Mouse (Mus musculus) intestine, embryonic 16.5 days (tissue): ENCODE measurements around the gene Jund. TPM values are rescaled to one million over a fixed set of nuclear protein-coding genes. Genes with fewer than 3 reads are reported as not detected.

ENCODE experiments used
- ATAC-seq: fragments of 200-750 bp; cut with Nextera tagmentation; 2 replicates; pipeline ENCODE4 v1.8.0; 2017; ENCODE audit warnings: moderate TSS enrichment, moderate library complexity
- H3K27ac ChIP-seq: fragments of 300-500 bp; sonication (generic); 2 replicates; pipeline ENCODE4 v1.5.1; 2014; ENCODE audit warnings: mild to moderate bottlenecking, low read length
- H3K27me3 ChIP-seq: fragments of 300-500 bp; sonication (generic); replicated peaks from 2 replicates; pipeline ENCODE4 v1.6.1; 2014; ENCODE audit warnings: low read length, control low read depth, mixed read lengths; ENCODE audit not compliant: control insufficient read depth, insufficient read depth
- H3K36me3 ChIP-seq: fragments of 300-500 bp; sonication (generic); 2 replicates; pipeline ENCODE4 v1.6.1; 2014; ENCODE audit warnings: low read length, control low read depth; ENCODE audit not compliant: control insufficient read depth, insufficient read depth
- H3K4me1 ChIP-seq: fragments of 300-500 bp; sonication (generic); 2 replicates; pipeline ENCODE4 v1.6.1; 2014; ENCODE audit warnings: low read length, control low read depth, mixed read lengths; ENCODE audit not compliant: control insufficient read depth, insufficient read depth
- H3K4me2 ChIP-seq: fragments of 300-500 bp; sonication (generic); 2 replicates; pipeline ENCODE4 v1.6.1; 2014; ENCODE audit warnings: low read depth, low read length, control low read depth
- H3K4me3 ChIP-seq: fragments of 300-500 bp; sonication (generic); 2 replicates; pipeline ENCODE4 v1.5.1; 2014; ENCODE audit warnings: mild to moderate bottlenecking, low read length
- H3K9ac ChIP-seq: fragments of 300-500 bp; sonication (generic); 2 replicates; pipeline ENCODE4 v1.6.1; 2014; ENCODE audit warnings: low read depth, low read length
- H3K9me3 ChIP-seq: fragments of 300-500 bp; sonication (generic); 2 replicates; pipeline ENCODE4 v1.6.1; 2016; ENCODE audit warnings: low read length, control low read depth; ENCODE audit not compliant: control insufficient read depth
- WGBS: fragments of 180-500 bp; shearing (Covaris S2); extraction: QIAGEN DNeasy Blood & Tissue Kit; methylation state at CpG from one replicate; pipeline ENCODE4 v1.1.7; 2014; 5-methylcytosine and 5-hydroxymethylcytosine counted together
- polyA plus RNA-seq: library from polyadenylated mRNA; unstranded; fragments of >200 nt; fragmentation: Nextera tagmentation; extraction: Ambion mirVana; gene quantifications from 2 replicates; pipeline ENCODE4 v1.2.1, GENCODE M21; 2015

The Jund gene
- 37.3 and 52.2 TPM in 2 replicates for polyA plus RNA-seq

DNA sequence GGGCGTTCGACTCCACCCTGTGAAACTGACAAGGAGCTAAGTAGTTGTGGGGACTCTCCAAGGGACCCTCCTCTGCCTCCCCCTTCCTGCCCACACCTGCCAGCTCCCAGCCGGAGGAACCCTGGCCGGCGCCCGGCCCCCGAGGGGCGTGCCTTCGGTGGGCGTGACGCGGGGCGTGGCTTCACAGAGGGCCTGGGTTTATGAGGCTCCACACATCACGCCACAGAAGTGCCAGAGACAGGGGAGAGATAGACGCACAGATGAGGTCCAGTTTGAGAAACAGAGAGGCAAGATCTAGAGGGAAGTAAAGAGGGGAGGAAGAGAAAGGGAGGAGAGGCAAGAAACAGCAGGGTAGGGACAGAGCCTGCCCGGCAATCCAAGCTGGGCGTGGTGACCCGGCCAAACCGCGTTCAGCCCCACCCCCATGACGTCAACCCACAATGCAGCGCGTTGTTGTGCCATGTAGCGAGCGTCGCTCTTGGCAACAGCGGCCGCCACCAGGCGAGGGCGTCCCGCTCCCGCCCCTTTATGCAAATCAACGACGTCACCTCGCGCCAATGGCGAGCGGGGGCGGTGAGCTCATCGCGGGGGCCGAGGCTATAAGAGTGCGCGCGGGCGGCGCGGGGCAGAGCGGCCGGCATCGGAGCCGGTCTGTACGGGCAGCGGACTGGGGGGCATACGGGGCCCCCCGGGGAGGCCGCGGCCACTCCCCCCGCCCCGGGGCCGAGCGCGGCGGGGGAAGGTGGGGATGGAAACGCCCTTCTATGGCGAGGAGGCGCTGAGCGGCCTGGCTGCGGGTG is at the start of gene Jund:
Jund (plus strand) TSS at position 640 of the 800 bp plus-strand sequence.
- ATAC-seq = peak; percentile 85
- H3K9ac ChIP-seq = peak within 1 kb of the TSS; percentile 99
- H3K27me3 ChIP-seq = no peaks in the 10 kb centered on the region
- peaks cover 52% of the 10 kb centered on the region for H3K4me1 ChIP-seq
- H3K36me3 ChIP-seq = no peaks in the 10 kb centered on the region
- peak within 1 kb of the TSS; percentile 99 for H3K27ac ChIP-seq
- H3K4me3 ChIP-seq = peak within 1 kb of the TSS; percentile 91
- no peaks in the 10 kb centered on the region for H3K9me3 ChIP-seq
- 0% methylated on average over 65 of the region's 69 CpGs for WGBS
- H3K4me2 ChIP-seq = peak within 1 kb of the TSS; percentile 61

DNA sequence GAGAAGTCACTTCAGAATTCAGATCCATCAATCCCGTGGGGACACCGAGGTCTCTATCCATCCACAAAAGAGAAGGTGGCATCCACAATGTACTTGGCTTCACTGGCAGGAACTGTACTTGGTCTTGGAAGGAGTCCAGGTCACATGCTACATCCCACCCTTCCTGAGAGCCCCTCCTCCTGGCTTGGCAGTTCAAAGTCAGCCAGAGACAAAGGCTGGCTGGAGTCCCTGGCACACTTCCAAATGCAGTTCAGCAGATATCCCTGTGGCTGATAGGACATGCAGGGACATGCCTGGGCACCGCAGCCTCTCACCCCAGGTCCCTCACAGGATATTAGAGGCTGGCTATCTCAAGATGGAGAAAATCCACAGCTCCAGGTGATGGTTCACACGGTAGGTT is 49.4 kb upstream of the Jund start:
- WGBS = 48% methylated on average over 4 of the region's 4 CpGs
- Histone ChIP-seq H3K4me1 (peaks cover 47% of the 10 kb centered on the region), H3K4me2 (no peak overlapping the region), H3K4me3 (no peak overlapping the region), H3K36me3 (peaks cover 12% of the 10 kb centered on the region; the same call in 1 of the 2 replicates), H3K27me3 (no peaks in the 10 kb centered on the region), H3K27ac (peak overlapping the region; percentile 81), H3K9ac (peak overlapping the region; percentile 48), H3K9me3 (no peaks in the 10 kb centered on the region)
- peak; percentile 82 for ATAC-seq

DNA sequence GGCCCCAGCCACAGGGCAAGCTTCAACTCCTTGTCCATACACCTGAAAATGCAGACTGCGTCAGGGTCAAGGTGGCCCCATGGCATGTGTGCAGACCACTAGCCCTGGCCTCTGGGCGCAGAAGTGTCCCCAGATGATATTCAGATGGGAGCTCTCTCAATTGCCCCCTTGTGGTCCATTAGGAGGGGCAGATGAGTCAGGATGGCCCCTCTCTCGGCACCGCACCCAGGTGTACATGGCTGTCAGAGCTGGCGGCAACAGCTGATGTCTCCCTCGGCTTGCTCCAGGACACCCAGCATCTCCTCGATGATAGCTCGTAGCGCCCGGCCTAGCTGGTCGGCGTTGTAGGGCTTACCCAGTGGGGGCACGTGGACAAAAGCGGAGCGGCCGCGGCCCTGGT is 48.4 kb upstream of the Jund start:
- no peak overlapping the region for H3K4me3 ChIP-seq
- H3K9ac ChIP-seq = 0 out of 2 replicates have a peak overlapping the region, but pooled peaks have one; percentile 48
- peaks cover 47% of the 10 kb centered on the region for H3K4me1 ChIP-seq
- no peaks in the 10 kb centered on the region for H3K9me3 ChIP-seq
- no peaks in the 10 kb centered on the region for H3K27me3 ChIP-seq
- WGBS = 87% methylated on average over 17 of the region's 17 CpGs
- peak overlapping the region; percentile 81 for H3K27ac ChIP-seq
- peaks cover 12% of the 10 kb centered on the region; the same call in 1 of the 2 replicates for H3K36me3 ChIP-seq
- H3K4me2 ChIP-seq = no peak overlapping the region
- ATAC-seq = no peak

DNA sequence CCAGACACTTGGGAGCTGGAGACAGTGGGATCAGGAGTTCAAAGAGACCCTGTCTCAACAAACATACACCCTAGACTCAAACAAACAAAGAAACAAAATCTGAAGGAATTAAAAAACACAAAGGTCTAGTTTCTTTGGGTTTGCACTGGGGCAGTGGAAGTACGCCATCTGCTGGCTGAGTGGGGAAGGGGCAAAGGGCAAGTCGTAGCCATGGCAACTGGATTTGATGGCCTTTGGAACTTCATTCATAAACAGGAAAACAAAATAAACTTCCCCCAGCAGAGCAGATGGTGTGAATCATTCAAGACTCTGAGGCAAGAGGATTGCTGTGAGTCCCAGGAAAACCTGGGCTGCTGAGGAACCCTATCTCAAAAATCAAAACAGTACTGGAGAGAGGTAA is 45.5 kb upstream of the Jund start:
- Histone ChIP-seq H3K9ac (no peak overlapping the region), H3K4me1 (peaks cover 39% of the 10 kb centered on the region), H3K27me3 (no peaks in the 10 kb centered on the region), H3K4me2 (no peak overlapping the region), H3K4me3 (no peak overlapping the region), H3K9me3 (no peaks in the 10 kb centered on the region), H3K36me3 (peaks cover 17% of the 10 kb centered on the region), H3K27ac (peak overlapping the region; percentile 23; the same call in 1 of the 2 replicates)
- 52% methylated on average over 2 of the region's 2 CpGs for WGBS
- ATAC-seq = no peak

DNA sequence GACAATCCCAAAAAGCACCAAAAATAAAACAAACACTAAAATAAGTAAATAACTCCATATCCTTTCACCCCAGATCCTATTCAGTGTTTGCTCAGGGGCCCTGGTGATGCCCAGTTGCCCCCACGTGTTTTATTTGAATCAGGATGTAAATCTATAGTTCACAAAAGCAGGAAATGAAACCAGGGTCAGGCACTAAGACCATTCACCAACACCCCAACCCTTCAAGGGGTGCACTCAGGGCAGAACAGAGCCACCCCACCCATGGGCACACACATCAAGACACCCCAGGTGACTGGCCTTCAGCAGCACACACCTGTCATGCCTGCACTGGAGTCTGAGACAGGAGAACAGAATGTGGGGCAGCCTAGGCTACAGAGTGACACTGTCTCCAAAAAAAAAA is 44.6 kb upstream of the Jund start:
- no peak for ATAC-seq
- H3K9ac ChIP-seq = no peak overlapping the region
- H3K9me3 ChIP-seq = no peaks in the 10 kb centered on the region
- H3K4me1 ChIP-seq = peaks cover 38% of the 10 kb centered on the region
- WGBS = 68% methylated on average over 1 of the region's 1 CpGs
- no peak overlapping the region for H3K27ac ChIP-seq
- no peak overlapping the region for H3K4me2 ChIP-seq
- H3K27me3 ChIP-seq = no peaks in the 10 kb centered on the region
- no peak overlapping the region for H3K4me3 ChIP-seq
- H3K36me3 ChIP-seq = peaks cover 17% of the 10 kb centered on the region

DNA sequence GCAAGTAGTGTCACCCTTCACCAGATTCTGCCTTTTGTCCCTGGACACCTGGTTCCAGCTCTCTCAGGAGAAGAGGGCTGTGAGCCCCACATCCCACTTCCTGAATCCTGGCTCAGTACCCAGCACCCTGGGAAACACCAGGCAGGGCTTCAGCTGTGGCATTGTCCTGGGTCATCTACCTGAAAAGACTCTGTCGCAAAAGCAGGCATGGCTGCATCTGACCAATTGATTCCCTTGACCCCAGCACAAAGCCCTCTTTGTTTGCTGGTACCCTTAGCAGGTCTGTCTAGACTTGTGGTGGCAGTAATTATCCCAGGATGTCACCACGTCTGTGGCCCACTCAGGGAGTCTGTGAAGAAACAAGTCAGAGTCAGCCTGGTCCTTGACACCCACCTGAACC is 43.3 kb upstream of the Jund start:
- 67% methylated on average over 2 of the region's 2 CpGs for WGBS
- no peak overlapping the region for H3K27ac ChIP-seq

DNA sequence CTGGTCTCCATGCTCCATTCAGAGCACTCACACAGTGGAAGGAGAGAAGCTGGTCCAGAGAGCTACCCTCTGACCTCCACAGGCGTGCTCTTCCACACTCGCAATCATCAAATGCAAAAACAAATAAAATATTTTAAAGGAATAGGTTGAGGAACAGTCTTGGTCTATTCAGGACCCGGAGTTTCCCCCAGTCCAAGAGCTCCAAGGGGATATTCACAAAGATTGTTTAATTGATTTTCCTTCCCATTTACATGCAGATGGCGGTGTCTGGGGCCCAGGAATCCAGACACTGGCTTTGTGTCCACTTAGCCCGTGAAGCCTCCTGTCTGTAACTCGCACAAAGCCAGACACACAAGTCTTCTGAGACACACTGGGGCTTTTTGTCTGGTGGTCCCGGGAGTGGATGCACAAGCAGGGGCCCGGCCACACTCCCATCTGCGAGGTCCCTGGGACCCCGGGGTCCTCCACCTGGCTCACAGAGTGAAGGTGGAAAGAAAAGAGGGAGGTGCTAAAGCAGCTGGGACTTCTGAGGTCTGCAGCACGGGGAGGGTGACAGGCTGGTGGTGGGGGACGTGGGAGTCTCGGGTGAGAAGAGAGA is 42.5 kb upstream of the Jund start:
- Histone ChIP-seq H3K36me3 (peaks cover 10% of the 10 kb centered on the region), H3K9ac (no peak overlapping the region), H3K4me2 (no peak overlapping the region), H3K9me3 (no peaks in the 10 kb centered on the region), H3K27me3 (no peaks in the 10 kb centered on the region), H3K4me1 (peaks cover 31% of the 10 kb centered on the region), H3K4me3 (no peak overlapping the region), H3K27ac (no peak overlapping the region)
- no peak for ATAC-seq
- 72% methylated on average over 13 of the region's 13 CpGs for WGBS

More for the DNA sequence above, 43.3 kb upstream of the Jund start:
- peaks cover 31% of the 10 kb centered on the region for H3K4me1 ChIP-seq
- ATAC-seq = no peak
- H3K36me3 ChIP-seq = peaks cover 15% of the 10 kb centered on the region
- no peaks in the 10 kb centered on the region for H3K27me3 ChIP-seq
- no peaks in the 10 kb centered on the region for H3K9me3 ChIP-seq
- H3K4me3 ChIP-seq = no peak overlapping the region
- no peak overlapping the region for H3K4me2 ChIP-seq
- no peak overlapping the region for H3K9ac ChIP-seq

DNA sequence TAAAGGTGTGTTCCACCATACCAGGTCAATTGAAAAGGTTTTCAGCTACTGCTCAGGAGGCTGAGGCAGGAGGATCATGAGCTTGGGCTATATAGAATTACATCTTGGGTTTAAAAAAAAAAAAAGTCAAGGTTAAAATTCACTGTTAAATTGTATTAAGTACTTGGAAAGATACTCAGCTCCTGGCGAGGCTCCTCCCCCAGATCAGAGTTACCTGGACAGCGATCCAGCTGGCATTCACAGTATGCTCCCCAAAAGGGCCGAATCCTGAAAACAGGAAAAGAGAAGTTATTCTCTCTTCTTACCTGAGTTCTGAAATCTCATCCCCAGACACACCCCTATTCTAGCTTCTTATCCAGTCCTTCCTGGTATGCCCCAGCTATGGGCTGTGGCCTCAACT is 41.5 kb upstream of the Jund start:
- WGBS = 88% methylated on average over 3 of the region's 3 CpGs
- peak overlapping the region; percentile 95 for H3K4me2 ChIP-seq
- peaks cover 31% of the 10 kb centered on the region for H3K4me1 ChIP-seq
- H3K9me3 ChIP-seq = no peaks in the 10 kb centered on the region
- H3K27me3 ChIP-seq = no peaks in the 10 kb centered on the region
- peaks cover 6% of the 10 kb centered on the region for H3K36me3 ChIP-seq
- peak overlapping the region; percentile 48; the same call in 1 of the 2 replicates for H3K9ac ChIP-seq
- H3K4me3 ChIP-seq = no peak overlapping the region
- no peak for ATAC-seq
- H3K27ac ChIP-seq = peak overlapping the region; percentile 49; the same call in 1 of the 2 replicates

DNA sequence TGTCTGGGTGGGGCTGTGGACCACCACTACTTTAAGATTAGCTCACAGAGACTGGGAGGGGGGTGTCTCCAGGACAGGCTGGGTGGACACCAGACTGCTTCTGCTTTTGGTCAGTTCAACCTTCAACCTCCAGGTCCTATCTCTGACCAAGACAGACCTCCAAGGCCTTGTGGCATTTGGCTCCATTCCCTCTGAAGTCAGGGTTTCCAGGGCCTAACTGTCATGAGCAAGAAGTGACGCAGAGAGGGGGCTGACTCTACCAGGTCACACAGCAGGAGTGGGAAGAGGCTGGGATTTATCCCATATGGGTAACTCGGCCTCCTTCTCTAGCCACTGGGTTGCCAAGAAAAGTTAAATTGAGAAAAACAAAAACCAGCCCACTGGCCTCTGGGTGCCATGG is 41.0 kb upstream of the Jund start:
- peaks cover 31% of the 10 kb centered on the region for H3K4me1 ChIP-seq
- peak overlapping the region; percentile 48 for H3K9ac ChIP-seq
- H3K4me3 ChIP-seq = no peak overlapping the region; the same call in 1 of the 2 replicates
- H3K27ac ChIP-seq = peak overlapping the region; percentile 49; the same call in 1 of the 2 replicates
- H3K4me2 ChIP-seq = peak overlapping the region; percentile 95
- H3K9me3 ChIP-seq = no peaks in the 10 kb centered on the region
- ATAC-seq = no peak
- 86% methylated on average over 2 of the region's 2 CpGs for WGBS
- H3K27me3 ChIP-seq = no peaks in the 10 kb centered on the region
- H3K36me3 ChIP-seq = peaks cover 5% of the 10 kb centered on the region
